Mouse (Mus musculus): ENCODE measurements around the gene Anapc4.

DNA sequence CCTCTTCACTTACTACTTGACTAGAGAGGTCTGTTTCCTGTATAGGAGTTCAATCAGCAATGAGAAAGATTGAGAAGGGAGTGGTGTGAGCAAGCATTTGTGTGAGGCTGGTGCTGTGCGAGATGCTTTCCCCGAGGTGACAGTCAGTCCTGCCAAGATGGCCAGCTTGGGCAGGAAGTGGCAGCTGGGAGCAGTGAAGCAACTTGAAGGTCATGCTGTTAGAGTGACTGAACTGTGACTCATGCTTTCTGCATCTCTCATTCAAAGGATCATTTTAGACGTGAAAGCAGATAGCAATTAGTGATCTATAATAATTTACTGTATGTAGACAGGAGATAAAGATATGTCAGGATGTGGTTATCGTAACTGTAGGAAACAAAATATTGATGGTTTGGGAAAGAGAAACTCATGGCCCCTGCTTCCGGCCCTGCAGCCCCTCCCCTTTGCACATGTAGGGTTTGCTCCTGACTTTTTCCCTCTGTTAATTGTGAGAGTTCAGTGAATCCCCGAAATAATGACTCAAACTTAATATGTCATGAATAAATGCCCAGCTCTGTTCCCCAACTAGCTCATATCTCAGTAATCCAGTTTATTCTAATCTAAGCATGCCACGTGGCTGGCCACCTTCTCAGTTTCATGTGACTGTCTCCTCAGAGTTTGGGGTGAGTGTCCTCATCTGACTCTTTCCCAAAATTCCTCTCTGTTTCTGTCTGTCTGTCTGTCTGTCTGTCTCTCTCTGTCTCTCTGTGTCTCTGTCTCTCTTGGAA, 47.1 kb upstream of the Anapc4 start:
- no peak for TF ChIP-seq CTCF (IDR thresholded peaks at IDR 0.05; ENCODE audit: low read depth, low read length)
- TF ChIP-seq POLR2A (IDR thresholded peaks at IDR 0.05; ENCODE audit: insufficient read depth, low read length), result no peak
- TF ChIP-seq EP300 (IDR thresholded peaks at IDR 0.05; ENCODE audit: insufficient read depth, low read depth, low read length), result no peak

Measured in ES-Bruce4 (cell line).